Mouse (Mus musculus) bone marrow macrophage, adult 2 months (primary cell): ENCODE results near the gene Lnx2.

Experiments
- CTCF ChIP-seq: IDR thresholded peaks from 2 replicates; pipeline ENCODE4 v1.5.1; 2012; ENCODE audit warnings: low read depth, mild to moderate bottlenecking, low read length, moderate library complexity
- POLR2A ChIP-seq: IDR thresholded peaks from 2 replicates; pipeline ENCODE4 v1.6.1; 2012; ENCODE audit warnings: mild to moderate bottlenecking, low read depth, low read length, borderline replicate concordance

GRCm38 (mm10) chr5:147050816-147051499 lies 25.4 kb downstream of the Lnx2 start:
- TF ChIP-seq CTCF, result no peak
- no peak for TF ChIP-seq POLR2A
